Mouse (Mus musculus) limb, embryonic 13.5 days (tissue): ENCODE measurements around the gene Neu1. TPM values are rescaled to one million over a fixed set of nuclear protein-coding genes. Genes with fewer than 3 reads are reported as not detected.

Experiments
- ATAC-seq: fragments of 200-750 bp; cut with Nextera tagmentation; 2 replicates; pipeline ENCODE4 v1.8.0; 2017; ENCODE audit warnings: low read depth, moderate number of reproducible peaks, moderate TSS enrichment; ENCODE audit not compliant: low FRiP score
- H3K27ac ChIP-seq: fragments of 300-500 bp; sonication (generic); 2 replicates; pipeline ENCODE4 v1.5.1; 2015; ENCODE audit warnings: inconsistent platforms, mild to moderate bottlenecking, moderate library complexity
- H3K27me3 ChIP-seq: fragments of 300-500 bp; sonication (generic); 2 replicates; pipeline ENCODE4 v1.6.1; 2015; ENCODE audit warnings: mild to moderate bottlenecking, inconsistent platforms
- H3K36me3 ChIP-seq: fragments of 300-500 bp; sonication (generic); 2 replicates; pipeline ENCODE4 v1.6.1; 2015; ENCODE audit warnings: inconsistent platforms, mild to moderate bottlenecking, moderate library complexity
- H3K4me1 ChIP-seq: fragments of 300-500 bp; sonication (generic); 2 replicates; pipeline ENCODE4 v1.6.1; 2015; ENCODE audit warnings: inconsistent platforms
- H3K4me2 ChIP-seq: fragments of 300-500 bp; sonication (generic); replicated peaks from 2 replicates; pipeline ENCODE4 v1.6.1; 2015; ENCODE audit warnings: inconsistent platforms, mild to moderate bottlenecking, moderate library complexity
- H3K4me3 ChIP-seq: fragments of 300-500 bp; sonication (generic); 2 replicates; pipeline ENCODE4 v1.5.1; 2015; ENCODE audit warnings: moderate library complexity, mild to moderate bottlenecking, inconsistent platforms
- H3K9ac ChIP-seq: fragments of 300-500 bp; sonication (generic); 2 replicates; pipeline ENCODE4 v1.6.1; 2015; ENCODE audit warnings: mild to moderate bottlenecking, inconsistent platforms
- H3K9me3 ChIP-seq: fragments of 300-500 bp; sonication (generic); 2 replicates; pipeline ENCODE4 v1.6.1; 2016; ENCODE audit warnings: inconsistent platforms
- WGBS: fragments of 180-500 bp; shearing (Covaris S2); methylation state at CpG from one replicate; pipeline ENCODE4 v1.1.7; 2015; 5-methylcytosine and 5-hydroxymethylcytosine counted together
- polyA plus RNA-seq: library from polyadenylated mRNA; unstranded; fragments of >200 nt; fragmentation: Nextera tagmentation; extraction: Ambion mirVana; gene quantifications from 2 replicates; pipeline ENCODE4 v1.2.1, GENCODE M21; 2015

The Neu1 gene
- 20.0 and 21.0 TPM in 2 replicates for polyA plus RNA-seq

DNA sequence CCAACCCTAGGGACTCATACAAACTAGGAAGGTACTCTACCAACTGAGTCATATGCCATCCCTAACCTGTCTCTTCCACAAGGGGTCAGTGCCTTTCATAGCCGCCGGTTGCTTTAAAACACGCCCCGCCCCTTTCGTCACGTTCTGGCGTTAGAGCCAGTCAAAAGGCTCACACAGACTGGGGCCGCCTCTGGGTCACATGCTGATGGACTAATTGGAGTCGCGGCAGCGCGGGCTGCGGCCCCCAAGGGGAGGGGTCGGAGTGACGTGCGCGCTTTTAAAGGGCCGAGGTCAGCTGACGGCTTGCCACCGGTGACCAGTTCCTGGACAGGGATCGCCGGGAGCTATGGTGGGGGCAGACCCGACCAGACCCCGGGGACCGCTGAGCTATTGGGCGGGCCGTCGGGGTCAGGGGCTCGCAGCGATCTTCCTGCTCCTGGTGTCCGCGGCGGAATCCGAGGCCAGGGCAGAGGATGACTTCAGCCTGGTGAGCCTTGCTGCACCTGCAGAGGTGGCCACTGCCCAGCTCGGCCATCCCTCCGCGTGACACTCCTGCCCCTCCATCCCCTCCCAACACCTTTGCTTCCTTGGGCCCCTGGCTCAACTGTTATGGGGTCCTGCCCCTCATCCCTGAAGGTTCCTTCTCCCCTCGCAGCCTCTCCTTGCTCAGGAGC, at the start of gene Neu1:
Gene Neu1, plus strand, starts transcription at position 193 of the 674 bp plus-strand sequence.
- Histone ChIP-seq H3K36me3 (peaks cover 18% of the 10 kb centered on the region), H3K4me1 (peaks cover 11% of the 10 kb centered on the region), H3K4me3 (peak within 1 kb of the TSS; percentile 77), H3K9me3 (no peaks in the 10 kb centered on the region), H3K27me3 (no peaks in the 10 kb centered on the region), H3K27ac (no peak within 1 kb of the TSS), H3K4me2 (peak within 1 kb of the TSS; percentile 99), H3K9ac (peak within 1 kb of the TSS; percentile 84)
- WGBS, result under 1% methylated on average over 38 of the region's 38 CpGs
- peak; percentile 97 for ATAC-seq

DNA sequence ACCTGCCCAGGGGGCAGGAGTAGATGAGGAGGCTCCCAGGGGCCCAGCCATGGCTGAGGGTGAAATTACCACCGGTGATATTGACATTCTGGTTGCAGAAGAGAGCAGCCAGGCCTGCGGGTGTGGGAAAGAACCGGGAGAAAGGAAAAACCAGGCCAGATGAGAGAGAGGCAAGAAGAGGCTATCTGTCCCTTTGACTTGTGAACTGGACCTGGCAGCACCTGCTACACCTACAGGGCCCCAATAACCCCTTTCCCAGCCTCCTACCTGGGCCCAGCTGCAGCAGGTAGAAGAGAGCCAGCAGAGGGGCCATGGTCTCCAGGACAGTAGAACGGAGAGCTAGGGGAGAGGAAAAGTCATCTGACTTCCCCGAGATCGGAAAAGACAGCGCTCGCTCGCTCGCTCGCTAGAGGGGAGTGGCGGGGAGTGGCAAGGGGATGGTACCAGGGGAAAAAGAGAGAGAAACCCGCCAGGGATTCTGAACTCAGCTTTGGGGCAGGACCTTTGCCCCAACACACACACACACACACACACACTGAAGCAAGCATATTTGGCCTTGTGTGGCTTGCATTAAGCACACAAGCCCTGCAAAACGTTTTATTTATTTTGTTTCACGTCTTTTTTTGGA, 49.3 kb upstream of the Neu1 start, which contains the start of gene Gm20547:
Gene Gm20547, minus strand, starts transcription at position 360 of the 628 bp plus-strand sequence.
- Histone ChIP-seq H3K4me1 (0 out of 2 replicates have a peak, but pooled peaks cover 4% of the 10 kb centered on the region), H3K9me3 (no peaks in the 10 kb centered on the region), H3K4me3 (no peak within 1 kb of the TSS), H3K9ac (peak within 1 kb of the TSS; percentile 35; the same call in 1 of the 2 replicates), H3K27me3 (peaks cover 16% of the 10 kb centered on the region), H3K27ac (no peak within 1 kb of the TSS; the same call in 1 of the 2 replicates), H3K36me3 (no peaks in the 10 kb centered on the region), H3K4me2 (peak within 1 kb of the TSS; percentile 14; the same call in 1 of the 2 replicates)
- no peak for ATAC-seq
- 9% methylated on average over 15 of the region's 15 CpGs for WGBS

DNA sequence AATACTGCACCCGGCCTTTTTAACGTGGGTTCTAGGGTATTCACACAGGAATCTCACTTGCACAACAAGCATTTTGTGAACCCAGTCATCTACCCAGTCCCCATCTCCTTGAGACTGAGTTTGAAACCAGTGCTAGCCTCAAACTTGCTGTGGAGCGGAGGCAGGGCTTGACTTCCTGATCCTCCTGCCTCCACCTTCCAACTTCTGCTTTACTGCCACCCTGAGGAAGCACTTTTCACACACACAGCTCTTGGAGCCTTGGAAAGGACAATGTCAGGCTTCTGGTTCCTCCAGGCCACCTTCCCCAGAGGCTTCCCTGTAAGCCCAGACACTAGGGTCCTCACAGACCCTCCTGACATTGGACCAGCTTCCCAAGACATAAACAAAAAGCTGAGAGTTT, 47.7 kb upstream of the Neu1 start:
- no peak for ATAC-seq
- H3K27ac ChIP-seq, result no peak overlapping the region; the same call in 1 of the 2 replicates
- WGBS, result 69% methylated on average over 3 of the region's 3 CpGs

DNA sequence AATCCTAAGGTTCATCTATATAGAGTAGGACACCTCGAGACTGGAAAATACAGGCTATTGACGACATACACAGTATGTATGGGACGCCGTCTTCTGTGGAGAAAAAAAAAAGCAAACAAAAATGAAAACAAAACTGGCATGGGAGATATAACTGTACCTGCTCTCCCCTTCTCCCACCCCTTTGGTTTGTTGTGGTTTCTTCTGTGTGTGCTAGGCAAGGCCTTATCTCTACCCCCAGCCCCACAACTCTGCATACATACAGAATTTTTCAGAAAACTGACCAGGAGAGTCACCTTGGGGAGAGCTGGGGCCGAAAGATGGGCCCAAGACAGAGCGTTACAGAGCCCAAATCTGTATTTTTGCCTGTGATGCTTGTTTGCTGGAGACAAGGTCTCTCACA, 46.3 kb upstream of the Neu1 start:
- Histone ChIP-seq H3K4me2 (no peak overlapping the region), H3K9me3 (no peaks in the 10 kb centered on the region), H3K36me3 (no peaks in the 10 kb centered on the region), H3K9ac (no peak overlapping the region), H3K27ac (no peak overlapping the region), H3K4me1 (no peaks in the 10 kb centered on the region), H3K27me3 (peaks cover 16% of the 10 kb centered on the region), H3K4me3 (no peak overlapping the region)
- WGBS, result 89% methylated on average over 6 of the region's 6 CpGs
- no peak for ATAC-seq

More for the DNA sequence above, 47.7 kb upstream of the Neu1 start:
- H3K4me3 ChIP-seq, result no peak overlapping the region
- no peaks in the 10 kb centered on the region for H3K36me3 ChIP-seq
- no peaks in the 10 kb centered on the region for H3K9me3 ChIP-seq
- 0 out of 2 replicates have a peak, but pooled peaks cover 4% of the 10 kb centered on the region for H3K4me1 ChIP-seq
- no peak overlapping the region for H3K9ac ChIP-seq
- peaks cover 16% of the 10 kb centered on the region for H3K27me3 ChIP-seq
- no peak overlapping the region for H3K4me2 ChIP-seq

DNA sequence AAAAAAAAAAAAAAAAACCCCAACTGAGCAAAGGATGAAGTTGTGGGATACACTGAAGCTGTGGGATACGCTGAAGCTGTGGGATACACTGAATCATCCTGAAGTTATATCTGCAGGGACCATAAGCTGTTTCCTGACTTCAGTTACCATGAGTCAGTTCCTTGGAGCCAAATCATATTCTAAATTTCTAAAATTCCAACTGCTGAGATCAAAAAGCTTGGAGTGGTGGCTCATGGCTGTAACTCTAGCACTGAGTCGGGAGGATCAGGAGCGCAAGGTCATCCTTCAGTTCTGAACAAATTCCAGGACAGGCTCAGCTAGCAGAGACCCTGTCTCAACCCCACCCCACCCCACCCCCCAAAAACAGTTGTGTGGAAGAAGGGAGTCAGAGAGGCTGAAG, 45.4 kb upstream of the Neu1 start:
- Histone ChIP-seq H3K4me2 (no peak overlapping the region), H3K9me3 (no peaks in the 10 kb centered on the region), H3K4me1 (no peaks in the 10 kb centered on the region), H3K27me3 (peaks cover 13% of the 10 kb centered on the region), H3K9ac (no peak overlapping the region), H3K27ac (no peak overlapping the region), H3K36me3 (no peaks in the 10 kb centered on the region), H3K4me3 (no peak overlapping the region)
- no peak for ATAC-seq
- WGBS, result 73% methylated on average over 3 of the region's 3 CpGs

DNA sequence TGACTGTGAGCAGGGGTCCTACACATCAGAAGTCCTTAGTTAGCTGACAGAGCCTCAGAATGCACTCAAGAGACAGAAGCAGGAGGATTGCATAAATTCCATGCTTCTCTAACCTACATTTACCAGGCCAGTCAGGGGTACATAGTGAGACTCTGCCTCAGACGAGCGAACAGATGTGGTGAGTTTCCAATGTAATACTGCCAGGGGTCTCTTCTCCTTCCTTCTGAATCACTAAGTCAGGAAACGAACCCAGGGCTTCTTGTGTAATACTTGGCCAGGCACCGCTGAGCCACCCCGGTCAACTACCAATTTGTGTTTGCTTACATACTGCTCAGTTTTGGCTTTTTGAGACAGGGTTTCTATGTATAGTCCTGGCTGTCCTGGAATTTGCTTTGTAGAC, 43.1 kb upstream of the Neu1 start:
- H3K9me3 ChIP-seq, result no peaks in the 10 kb centered on the region
- H3K4me3 ChIP-seq, result no peak overlapping the region
- 87% methylated on average over 5 of the region's 5 CpGs for WGBS
- H3K27ac ChIP-seq, result no peak overlapping the region
- ATAC-seq, result no peak
- H3K4me2 ChIP-seq, result no peak overlapping the region
- no peaks in the 10 kb centered on the region for H3K36me3 ChIP-seq
- H3K9ac ChIP-seq, result no peak overlapping the region
- H3K4me1 ChIP-seq, result no peaks in the 10 kb centered on the region
- no peaks in the 10 kb centered on the region for H3K27me3 ChIP-seq

DNA sequence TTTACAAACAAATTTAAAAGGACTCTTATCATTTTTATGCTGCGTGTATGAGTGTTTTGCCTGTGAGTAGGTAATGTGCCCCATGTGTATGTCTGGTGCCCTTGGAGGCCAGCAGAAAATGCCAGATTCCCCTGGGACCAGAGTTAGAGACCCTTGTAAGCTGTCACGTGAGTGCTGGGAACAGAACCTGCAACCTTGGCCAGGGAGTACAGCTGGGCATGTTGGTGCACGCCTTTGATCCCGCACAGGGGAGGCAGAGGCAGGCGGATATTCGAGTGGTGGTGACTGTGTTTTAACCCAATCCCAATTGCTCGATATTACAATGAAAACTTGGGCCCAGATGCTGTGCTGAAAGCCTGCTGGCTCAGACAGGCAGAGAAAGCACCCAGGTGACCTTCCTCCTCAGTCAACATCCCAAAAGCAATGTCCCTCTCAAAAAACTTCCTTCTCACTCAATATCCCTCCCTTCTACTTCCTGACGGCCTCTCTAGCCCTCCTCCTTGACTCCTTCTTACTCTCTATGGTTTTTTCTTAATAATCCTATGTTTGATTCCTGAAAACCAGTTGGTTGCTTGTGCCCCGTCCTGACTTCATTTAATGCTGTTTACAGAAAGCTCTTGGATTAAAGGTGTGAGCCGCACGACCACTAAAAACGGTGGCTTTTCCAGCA, 40.8 kb upstream of the Neu1 start:
- H3K9ac ChIP-seq, result no peak overlapping the region
- WGBS, result 81% methylated on average over 12 of the region's 12 CpGs
- H3K27me3 ChIP-seq, result no peaks in the 10 kb centered on the region
- no peak overlapping the region for H3K4me2 ChIP-seq
- ATAC-seq, result no peak
- no peak overlapping the region for H3K27ac ChIP-seq
- H3K9me3 ChIP-seq, result no peaks in the 10 kb centered on the region
- H3K36me3 ChIP-seq, result no peaks in the 10 kb centered on the region
- peaks cover 7% of the 10 kb centered on the region for H3K4me1 ChIP-seq
- H3K4me3 ChIP-seq, result no peak overlapping the region

DNA sequence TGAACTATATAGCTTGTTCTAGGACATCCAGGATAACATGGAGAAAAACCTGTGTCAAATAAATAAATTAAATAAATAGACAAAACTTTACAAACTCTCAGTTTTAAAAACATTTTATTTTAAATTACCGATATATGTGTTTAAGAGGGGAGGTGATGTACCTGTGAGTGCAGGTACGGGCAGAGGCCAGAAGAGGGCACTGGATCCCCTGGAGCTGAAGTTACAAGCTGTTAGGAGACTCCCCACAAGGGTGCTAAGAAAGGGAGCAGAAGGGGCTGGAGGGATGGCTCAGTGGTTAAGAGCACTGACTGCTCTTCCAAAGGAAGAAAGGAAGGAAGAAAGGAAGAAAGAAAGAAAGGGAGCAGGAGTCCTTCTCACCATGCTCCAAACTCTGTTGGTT, 39.7 kb upstream of the Neu1 start:
- H3K9ac ChIP-seq, result no peak overlapping the region
- H3K4me2 ChIP-seq, result no peak overlapping the region
- H3K4me3 ChIP-seq, result no peak overlapping the region
- no peak overlapping the region for H3K27ac ChIP-seq
- ATAC-seq, result no peak
- H3K27me3 ChIP-seq, result no peaks in the 10 kb centered on the region
- 98% methylated on average over 2 of the region's 2 CpGs for WGBS
- no peaks in the 10 kb centered on the region for H3K9me3 ChIP-seq
- peaks cover 8% of the 10 kb centered on the region for H3K36me3 ChIP-seq
- H3K4me1 ChIP-seq, result peaks cover 19% of the 10 kb centered on the region

DNA sequence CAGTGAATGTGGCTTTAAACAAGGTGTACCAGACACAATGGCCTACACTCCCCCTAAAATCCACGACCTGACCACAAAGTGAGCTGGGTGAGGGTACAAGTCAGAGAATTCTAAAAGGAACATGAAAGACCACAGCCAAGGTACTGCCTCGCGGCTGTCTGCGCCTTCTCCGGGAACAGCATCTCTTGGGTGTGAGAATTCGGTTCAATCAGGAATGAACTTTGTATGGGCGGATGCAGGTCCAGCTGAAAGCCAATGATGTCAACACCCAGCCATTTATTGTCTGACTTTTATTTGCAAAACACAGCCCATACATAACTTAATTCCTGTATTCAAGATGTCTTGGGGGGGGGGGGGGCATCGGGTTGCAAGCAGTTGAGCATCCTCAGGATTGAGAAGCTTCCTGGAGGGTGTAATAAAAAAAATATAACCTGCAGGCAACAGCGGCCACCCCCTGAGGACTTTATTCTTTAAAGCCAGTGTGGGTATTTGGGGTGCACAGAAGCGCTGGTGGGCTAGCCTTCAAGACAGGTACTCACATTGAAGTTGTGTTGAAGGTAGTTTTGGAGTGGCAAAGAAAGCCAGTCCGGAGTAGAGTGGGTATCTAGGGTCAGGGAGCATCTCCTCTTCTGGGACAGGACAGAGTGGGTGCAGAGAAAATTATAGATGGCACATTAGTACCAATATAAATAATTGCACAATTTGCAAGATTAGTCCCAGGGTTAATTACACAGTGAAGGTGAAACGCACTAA, 37.8 kb upstream of the Neu1 start:
- H3K9me3 ChIP-seq, result no peaks in the 10 kb centered on the region
- H3K4me1 ChIP-seq, result peaks cover 31% of the 10 kb centered on the region
- H3K27me3 ChIP-seq, result no peaks in the 10 kb centered on the region
- peak overlapping the region; percentile 77 for H3K4me3 ChIP-seq
- H3K4me2 ChIP-seq, result peak overlapping the region; percentile 89
- H3K9ac ChIP-seq, result peak overlapping the region; percentile 53; the same call in 1 of the 2 replicates
- H3K27ac ChIP-seq, result peak overlapping the region; percentile 56; the same call in 1 of the 2 replicates
- no peak for ATAC-seq
- peaks cover 9% of the 10 kb centered on the region for H3K36me3 ChIP-seq
- 72% methylated on average over 12 of the region's 12 CpGs for WGBS

DNA sequence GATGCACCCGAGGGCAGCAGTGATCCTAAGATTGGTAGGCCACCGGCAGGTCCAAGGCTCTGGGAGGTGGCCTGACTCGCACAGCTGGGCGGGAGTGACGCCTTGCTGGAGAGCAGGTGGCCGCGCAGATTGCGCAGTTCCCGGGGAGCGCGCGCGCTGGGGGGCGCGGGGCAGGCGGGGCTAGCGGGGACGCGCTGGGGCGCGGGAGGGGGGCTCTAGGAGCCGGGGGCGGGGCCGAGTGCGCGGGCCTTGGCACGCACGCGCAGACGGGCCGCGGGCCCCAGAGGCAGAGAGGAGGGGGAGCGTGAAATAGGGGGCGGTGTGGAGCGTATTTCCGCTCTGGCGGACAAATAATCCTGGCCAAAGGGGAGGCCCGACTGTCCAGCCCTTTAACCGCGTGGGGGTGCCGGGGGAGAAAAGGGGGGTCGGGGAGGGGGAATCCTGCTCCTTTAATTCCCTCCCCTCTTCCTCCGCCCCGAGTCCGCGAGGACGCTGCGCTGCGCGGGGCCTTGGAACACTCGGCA, 36.9 kb upstream of the Neu1 start:
- Histone ChIP-seq H3K27ac (peak overlapping the region; percentile 90), H3K9ac (peak overlapping the region; percentile 90), H3K4me3 (peak overlapping the region; percentile 77), H3K4me1 (peaks cover 31% of the 10 kb centered on the region), H3K4me2 (peak overlapping the region; percentile 89), H3K27me3 (no peaks in the 10 kb centered on the region), H3K36me3 (peaks cover 9% of the 10 kb centered on the region), H3K9me3 (no peaks in the 10 kb centered on the region)
- WGBS, result 1% methylated on average over 27 of the region's 51 CpGs
- peak; percentile 88 for ATAC-seq

DNA sequence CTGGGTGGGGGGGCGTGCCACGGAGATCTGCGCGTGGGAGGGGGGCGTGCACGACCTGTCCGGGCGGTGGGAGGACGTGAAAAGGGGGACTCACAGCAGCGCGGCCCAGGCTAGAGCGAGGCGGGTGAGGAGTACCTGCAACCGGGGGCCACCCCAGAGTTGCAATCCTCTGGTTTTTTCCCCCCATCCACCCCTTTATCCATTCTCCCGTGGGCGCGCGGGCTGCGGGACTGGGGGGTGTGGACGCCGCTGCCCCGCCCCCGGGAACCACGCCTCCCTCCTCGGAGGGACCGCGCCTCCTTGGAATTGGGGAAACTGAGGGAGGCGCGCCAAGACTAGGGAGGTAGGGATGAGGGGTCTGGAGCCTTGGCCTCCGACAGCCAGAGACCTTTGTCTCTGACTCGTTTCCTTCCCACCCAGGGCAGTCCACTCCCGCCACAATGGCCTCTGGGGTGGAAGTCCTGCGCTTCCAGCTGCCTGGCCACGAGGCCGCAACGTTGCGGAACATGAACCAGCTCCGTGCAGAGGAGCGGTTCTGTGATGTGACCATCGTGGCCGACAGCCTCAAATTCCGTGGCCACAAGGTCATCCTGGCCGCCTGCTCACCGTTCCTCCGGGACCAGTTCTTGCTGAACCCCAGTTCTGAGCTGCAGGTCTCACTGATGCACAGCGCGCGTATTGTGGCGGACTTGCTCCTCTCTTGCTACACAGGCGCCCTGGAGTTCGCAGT, 36.1 kb upstream of the Neu1 start:
- Histone ChIP-seq H3K9ac (peak overlapping the region; percentile 90), H3K27ac (peak overlapping the region; percentile 90), H3K27me3 (no peaks in the 10 kb centered on the region), H3K9me3 (no peaks in the 10 kb centered on the region), H3K4me1 (peaks cover 36% of the 10 kb centered on the region), H3K4me2 (peak overlapping the region; percentile 89), H3K36me3 (peaks cover 9% of the 10 kb centered on the region), H3K4me3 (peak overlapping the region; percentile 77)
- peak; percentile 10 for ATAC-seq
- WGBS, result 9% methylated on average over 49 of the region's 51 CpGs
